Mouse (Mus musculus): Measurements from ENCODE around the gene Fbn1.

The Fbn1 gene

GRCm38 (mm10) chr2:125389796-125390195 lies 118.0 kb downstream of the Fbn1 start:
- WGBS, result 93% methylated on average over 10 of the region's 10 CpGs

GRCm38 (mm10) chr2:125386221-125386965 lies 121.4 kb downstream of the Fbn1 start:
- WGBS, result 86% methylated on average over 7 of the region's 7 CpGs

- WGBS, result 91% methylated on average over 4 of the region's 4 CpGs
Observed at GRCm38 (mm10) chr2:125384941-125385340, 122.9 kb downstream of the Fbn1 start.

- WGBS, result 93% methylated on average over 6 of the region's 6 CpGs
Observed at GRCm38 (mm10) chr2:125384415-125384814, 123.4 kb downstream of the Fbn1 start.

GRCm38 (mm10) chr2:125383273-125383641 lies 124.5 kb downstream of the Fbn1 start:
- WGBS, result 92% methylated on average over 7 of the region's 7 CpGs

- WGBS, result 90% methylated on average over 7 of the region's 7 CpGs
Observed at GRCm38 (mm10) chr2:125382613-125383272, 125.0 kb downstream of the Fbn1 start.

- WGBS, result 37% methylated on average over 2 of the region's 2 CpGs
Observed at GRCm38 (mm10) chr2:125380086-125380485, 127.7 kb downstream of the Fbn1 start.

- WGBS, result 84% methylated on average over 2 of the region's 2 CpGs
Observed at GRCm38 (mm10) chr2:125379206-125379605, 128.6 kb downstream of the Fbn1 start.

- WGBS, result 92% methylated on average over 5 of the region's 5 CpGs
Observed at GRCm38 (mm10) chr2:125375926-125376325, 131.9 kb downstream of the Fbn1 start.

GRCm38 (mm10) chr2:125375301-125375700 lies 132.5 kb downstream of the Fbn1 start:
- 85% methylated on average over 10 of the region's 10 CpGs for WGBS

- 90% methylated on average over 8 of the region's 8 CpGs for WGBS
Observed at GRCm38 (mm10) chr2:125369666-125370065, 138.1 kb downstream of the Fbn1 start.

- 75% methylated on average over 4 of the region's 4 CpGs for WGBS
Observed at GRCm38 (mm10) chr2:125368616-125369015, 139.2 kb downstream of the Fbn1 start.

GRCm38 (mm10) chr2:125361661-125362060 lies 146.1 kb downstream of the Fbn1 start:
- WGBS, result 79% methylated on average over 4 of the region's 4 CpGs

GRCm38 (mm10) chr2:125356486-125356885 lies 151.3 kb downstream of the Fbn1 start:
- WGBS, result 46% methylated on average over 3 of the region's 3 CpGs

GRCm38 (mm10) chr2:125356068-125356467 lies 151.7 kb downstream of the Fbn1 start:
- 85% methylated on average over 5 of the region's 5 CpGs for WGBS

- WGBS, result 53% methylated on average over 11 of the region's 11 CpGs
Observed at GRCm38 (mm10) chr2:125355216-125355971, 152.4 kb downstream of the Fbn1 start.

GRCm38 (mm10) chr2:125354587-125354986 lies 153.2 kb downstream of the Fbn1 start:
- whole genome bisulfite sequencing, result 73% methylated on average over 11 of the region's 11 CpGs

- 83% methylated on average over 5 of the region's 5 CpGs for WGBS
Observed at GRCm38 (mm10) chr2:125349144-125349543, 158.6 kb downstream of the Fbn1 start.

- 92% methylated on average over 21 of the region's 21 CpGs for WGBS
Observed at GRCm38 (mm10) chr2:125342181-125342950, 165.4 kb downstream of the Fbn1 start.

- 94% methylated on average over 5 of the region's 5 CpGs for WGBS
Observed at GRCm38 (mm10) chr2:125340381-125340780, 167.4 kb downstream of the Fbn1 start.

- WGBS, result 88% methylated on average over 3 of the region's 3 CpGs
Observed at GRCm38 (mm10) chr2:125337239-125337638, 170.6 kb downstream of the Fbn1 start.

GRCm38 (mm10) chr2:125335206-125335605 lies 172.6 kb downstream of the Fbn1 start:
- 82% methylated on average over 11 of the region's 11 CpGs for WGBS

Data from cerebral cortex, adult 2 months (tissue).